Mouse (Mus musculus): Measurements from ENCODE around the gene Lrch1. TPM values are rescaled to one million over a fixed set of nuclear protein-coding genes. Genes with fewer than 3 reads are reported as not detected.

Lrch1 gene
- total and polyA plus RNA-seq, 3 experiments = 2.8 to 6.1 TPM; not detected in 1

- Histone ChIP-seq H3K79me2 (ENCODE audit: control insufficient read depth, insufficient read depth, low read length, poor library complexity) (no peaks in the 10 kb centered on the region), H3K27me3 (ENCODE audit: control insufficient read depth in 1 of 2, insufficient read depth in 2 of 2, low read length in 2 of 2) (no peaks in the 10 kb centered on the region), H3K9ac (ENCODE audit: control insufficient read depth, low read depth, low read length, poor library complexity, severe bottlenecking) (no peak overlapping the region), H3K4me3 (ENCODE audit: control insufficient read depth in 1 of 2, insufficient read depth in 1 of 2, low read depth in 2 of 2, low read length in 2 of 2) (no peak overlapping the region), H3K4me1 (ENCODE audit: control insufficient read depth in 1 of 2, insufficient read depth in 2 of 2, low read length in 2 of 2) (peaks cover 7 to 10% of the 10 kb centered on the region in 2 experiments), H3K27ac (ENCODE audit: control insufficient read depth, low read depth, low read length) (no peak overlapping the region), H3K9me3 (replicated peaks; ENCODE audit: insufficient read depth, low read length) (no peaks in the 10 kb centered on the region), H3K36me3 (ENCODE audit: control insufficient read depth in 1 of 2, insufficient read depth in 2 of 2, low read length in 2 of 2) (peaks cover 0 to 10% of the 10 kb centered on the region in 2 experiments; a peak in 2 of 4 replicates)
- no peak for TF ChIP-seq ZMIZ1 (IDR thresholded peaks at IDR 0.05; ENCODE audit: low read depth, low read length)
- no peak for TF ChIP-seq TBP (IDR thresholded peaks at IDR 0.05; ENCODE audit: low read depth, low read length)
- no peak for TF ChIP-seq POLR2A (IDR thresholded peaks at IDR 0.05; ENCODE audit: control insufficient read depth in 1 of 2, insufficient read depth in 1 of 2, low read depth in 1 of 2, low read length in 2 of 2, poor library complexity in 1 of 2)
- TF ChIP-seq MYB (IDR thresholded peaks at IDR 0.05; ENCODE audit: low read depth, low read length) = no peak
- no peak for TF ChIP-seq MAFK (IDR thresholded peaks at IDR 0.05; ENCODE audit: borderline replicate concordance, low read depth, low read length)
- TF ChIP-seq CHD2 (IDR thresholded peaks at IDR 0.05; ENCODE audit: low read length) = no peak
- no peak for TF ChIP-seq SMC3 (IDR thresholded peaks at IDR 0.05; ENCODE audit: low read depth, low read length)
- no peak for TF ChIP-seq MYC (IDR thresholded peaks at IDR 0.05; ENCODE audit: low read depth, low read length)
- no peak for TF ChIP-seq ZNF384 (IDR thresholded peaks at IDR 0.05; ENCODE audit: low read depth, low read length)
- no peak for TF ChIP-seq MXI1 (IDR thresholded peaks at IDR 0.05; ENCODE audit: low read depth, low read length)
- no peak for TF ChIP-seq USF2 (IDR thresholded peaks at IDR 0.05; ENCODE audit: borderline replicate concordance in 1 of 2, insufficient read depth in 1 of 2, low read depth in 1 of 2, low read length in 2 of 2)
- TF ChIP-seq GATA1 (IDR thresholded peaks at IDR 0.05; ENCODE audit: low read depth, low read length) = no peak
- no peak for TF ChIP-seq JUND (IDR thresholded peaks at IDR 0.05; ENCODE audit: low read depth, low read length)
- TF ChIP-seq UBTF (IDR thresholded peaks at IDR 0.05; ENCODE audit: borderline replicate concordance, insufficient read depth, low read depth, low read length) = no peak
- TF ChIP-seq KAT2A (conservative IDR thresholded peaks at IDR 0.05; ENCODE audit: low read depth, low read length) = no peak
- TF ChIP-seq SIN3A (IDR thresholded peaks at IDR 0.05; ENCODE audit: low read length) = no peak
- no peak for DNase-seq (ENCODE audit: low read depth, low spot score)
These were observed 8.3 kb downstream of the Lrch1 start for GRCm38 (mm10) chr14:74939355-74939754.

GRCm38 (mm10) chr14:74938896-74939295 is 8.8 kb downstream of the Lrch1 start:
- Histone ChIP-seq H3K4me3 (ENCODE audit: control insufficient read depth in 1 of 2, insufficient read depth in 1 of 2, low read depth in 2 of 2, low read length in 2 of 2) (no peak overlapping the region), H3K79me2 (ENCODE audit: control insufficient read depth, insufficient read depth, low read length, poor library complexity) (no peaks in the 10 kb centered on the region), H3K9ac (ENCODE audit: control insufficient read depth, low read depth, low read length, poor library complexity, severe bottlenecking) (no peak overlapping the region), H3K36me3 (ENCODE audit: control insufficient read depth in 1 of 2, insufficient read depth in 2 of 2, low read length in 2 of 2) (peaks cover 0 to 10% of the 10 kb centered on the region in 2 experiments; a peak in 2 of 4 replicates), H3K27ac (ENCODE audit: control insufficient read depth, low read depth, low read length) (no peak overlapping the region), H3K9me3 (replicated peaks; ENCODE audit: insufficient read depth, low read length) (no peaks in the 10 kb centered on the region), H3K27me3 (ENCODE audit: control insufficient read depth in 1 of 2, insufficient read depth in 2 of 2, low read length in 2 of 2) (no peaks in the 10 kb centered on the region), H3K4me1 (ENCODE audit: control insufficient read depth in 1 of 2, insufficient read depth in 2 of 2, low read length in 2 of 2) (peaks cover 7 to 10% of the 10 kb centered on the region in 2 experiments)
- no peak for DNase-seq (ENCODE audit: low read depth, low spot score)
- no peak for TF ChIP-seq POLR2AphosphoS2 (IDR thresholded peaks at IDR 0.05; ENCODE audit: low read length)
- no peak for TF ChIP-seq MAFK (IDR thresholded peaks at IDR 0.05; ENCODE audit: borderline replicate concordance, low read depth, low read length)
- TF ChIP-seq CHD1 (IDR thresholded peaks at IDR 0.05; ENCODE audit: low read depth, low read length) = no peak
- no peak for TF ChIP-seq RCOR1 (IDR thresholded peaks at IDR 0.05; ENCODE audit: low read depth, low read length)
- TF ChIP-seq E2F4 (IDR thresholded peaks at IDR 0.05; ENCODE audit: borderline replicate concordance, low read depth, low read length) = no peak
- TF ChIP-seq EP300 (IDR thresholded peaks at IDR 0.05; ENCODE audit: low read depth in 1 of 2, low read length in 2 of 2) = no peak
- no peak for TF ChIP-seq HCFC1 (IDR thresholded peaks at IDR 0.05; ENCODE audit: low read depth, low read length)
- no peak for TF ChIP-seq MYB (IDR thresholded peaks at IDR 0.05; ENCODE audit: low read depth, low read length)
- no peak for TF ChIP-seq ELF1 (IDR thresholded peaks at IDR 0.05; ENCODE audit: low read depth, low read length)
- TF ChIP-seq POLR2AphosphoS5 (IDR thresholded peaks at IDR 0.05; ENCODE audit: borderline replicate concordance, low read depth, low read length) = no peak
- TF ChIP-seq MYC (IDR thresholded peaks at IDR 0.05; ENCODE audit: low read depth, low read length) = no peak
- TF ChIP-seq RAD21 (IDR thresholded peaks at IDR 0.05; ENCODE audit: low read depth, low read length) = no peak
- no peak for TF ChIP-seq MXI1 (IDR thresholded peaks at IDR 0.05; ENCODE audit: low read depth, low read length)
